Mouse (Mus musculus) ES-Bruce4 (cell line): Measurements from ENCODE around the gene Mrgprd.

Experiments
- CTCF ChIP-seq: IDR thresholded peaks from one replicate; pipeline ENCODE4 v1.8.1; 2011; ENCODE audit warnings: low read depth, low read length
- EP300 ChIP-seq: IDR thresholded peaks from 2 replicates; pipeline ENCODE4 v1.6.1; 2011; ENCODE audit warnings: low read depth, low read length; ENCODE audit not compliant: insufficient read depth
- POLR2A ChIP-seq: IDR thresholded peaks from one replicate; pipeline ENCODE4 v1.8.1; 2011; ENCODE audit warnings: low read length; ENCODE audit not compliant: insufficient read depth

- TF ChIP-seq CTCF (no peak), POLR2A (no peak), EP300 (no peak)
Measured at GRCm38 (mm10) chr7:145337889-145338288, 23.3 kb downstream of the Mrgprd start.
